Mouse (Mus musculus) hindbrain, embryonic 10.5 days (tissue): ENCODE data around the gene Mettl15. TPM values are rescaled to one million over a fixed set of nuclear protein-coding genes. Genes with fewer than 3 reads are reported as not detected.
"Not testable (repeated sequence)": the region's sequence is repeated elsewhere in the genome, so short reads cannot be mapped to it uniquely, and the experiment has no call there.

ENCODE experiments used
- DNase-seq: peaks from one replicate; pipeline ENCODE4 v3.0.0-alpha.2; 2017; ENCODE audit warnings: low spot score
- H3K27ac ChIP-seq: fragments of 300-500 bp; sonication (generic); 2 replicates; pipeline ENCODE4 v1.5.1; 2016; ENCODE audit warnings: mild to moderate bottlenecking, moderate library complexity
- H3K27me3 ChIP-seq: fragments of 300-500 bp; sonication (generic); 2 replicates; pipeline ENCODE4 v1.6.1; 2016; ENCODE audit warnings: mild to moderate bottlenecking; ENCODE audit not compliant: poor library complexity, insufficient read depth, severe bottlenecking
- H3K36me3 ChIP-seq: fragments of 300-500 bp; sonication (generic); 2 replicates; pipeline ENCODE4 v1.6.1; 2016; ENCODE audit warnings: mild to moderate bottlenecking, moderate library complexity
- H3K4me1 ChIP-seq: fragments of 300-500 bp; sonication (generic); replicated peaks from 2 replicates; pipeline ENCODE4 v1.6.1; 2016; ENCODE audit warnings: mild to moderate bottlenecking
- H3K4me3 ChIP-seq: fragments of 300-500 bp; sonication (generic); 2 replicates; pipeline ENCODE4 v1.5.1; 2016; ENCODE audit warnings: mild to moderate bottlenecking, moderate library complexity
- H3K9me3 ChIP-seq: fragments of 300-500 bp; sonication (generic); 2 replicates; pipeline ENCODE4 v1.6.1; 2016; ENCODE audit warnings: mild to moderate bottlenecking, moderate library complexity
- WGBS: fragments of 180-500 bp; shearing (Covaris S2); methylation state at CpG from one replicate; pipeline ENCODE4 v1.1.7; 2016; 5-methylcytosine and 5-hydroxymethylcytosine counted together
- polyA plus RNA-seq: library from polyadenylated mRNA; unstranded; fragments of >200 nt; fragmentation: Nextera tagmentation; extraction: Ambion mirVana; gene quantifications from 2 replicates; pipeline ENCODE4 v1.2.1, GENCODE M21; 2016

Gene Mettl15
- polyA plus RNA-seq, 1 experiment from 2014 or later: 11.7 TPM

- no peaks in the 10 kb centered on the region for H3K36me3 ChIP-seq
- H3K9me3 ChIP-seq: no peaks in the 10 kb centered on the region
- no peaks in the 10 kb centered on the region for H3K27me3 ChIP-seq
- H3K27ac ChIP-seq: no peak overlapping the region
- no peak for DNase-seq
- 94% methylated on average over 1 of the region's 1 CpGs for WGBS
- no peaks in the 10 kb centered on the region for H3K4me1 ChIP-seq
- H3K4me3 ChIP-seq: no peak overlapping the region
Observed at GRCm38 (mm10) chr2:109262779-109263178, 17.8 kb downstream of the Mettl15 start.

GRCm38 (mm10) chr2:109241947-109242346 lies 38.6 kb downstream of the Mettl15 start:
- Histone ChIP-seq H3K9me3 (no peaks in the 10 kb centered on the region), H3K36me3 (no peaks in the 10 kb centered on the region), H3K4me1 (no peaks in the 10 kb centered on the region), H3K4me3 (no peak overlapping the region), H3K27ac (no peak overlapping the region), H3K27me3 (no peaks in the 10 kb centered on the region)
- WGBS: 64% methylated on average over 3 of the region's 3 CpGs
- DNase-seq: no peak

- no peak overlapping the region for H3K27ac ChIP-seq
- no peak overlapping the region for H3K4me3 ChIP-seq
- no peak for DNase-seq
- no peaks in the 10 kb centered on the region for H3K9me3 ChIP-seq
- WGBS: 95% methylated on average over 1 of the region's 1 CpGs
- H3K27me3 ChIP-seq: no peaks in the 10 kb centered on the region
- no peaks in the 10 kb centered on the region for H3K36me3 ChIP-seq
- no peaks in the 10 kb centered on the region for H3K4me1 ChIP-seq
Observed at GRCm38 (mm10) chr2:109235741-109236140, 44.8 kb downstream of the Mettl15 start.

GRCm38 (mm10) chr2:109233876-109234275 lies 46.7 kb downstream of the Mettl15 start:
- Histone ChIP-seq H3K27ac (no peak overlapping the region), H3K27me3 (no peaks in the 10 kb centered on the region), H3K9me3 (no peaks in the 10 kb centered on the region), H3K4me1 (no peaks in the 10 kb centered on the region), H3K4me3 (no peak overlapping the region), H3K36me3 (no peaks in the 10 kb centered on the region)
- no peak for DNase-seq
- 85% methylated on average over 4 of the region's 4 CpGs for WGBS

GRCm38 (mm10) chr2:109230443-109230842 lies 50.1 kb downstream of the Mettl15 start:
- DNase-seq: no peak
- H3K4me1 ChIP-seq: no peaks in the 10 kb centered on the region
- no peaks in the 10 kb centered on the region for H3K9me3 ChIP-seq
- H3K4me3 ChIP-seq: no peak overlapping the region
- H3K27me3 ChIP-seq: no peaks in the 10 kb centered on the region
- no peak overlapping the region for H3K27ac ChIP-seq
- no peaks in the 10 kb centered on the region for H3K36me3 ChIP-seq

GRCm38 (mm10) chr2:109227196-109227595 lies 53.4 kb downstream of the Mettl15 start:
- Histone ChIP-seq H3K27ac (no peak overlapping the region), H3K9me3 (no peaks in the 10 kb centered on the region), H3K36me3 (no peaks in the 10 kb centered on the region), H3K27me3 (no peaks in the 10 kb centered on the region), H3K4me3 (no peak overlapping the region), H3K4me1 (no peaks in the 10 kb centered on the region)
- WGBS: 80% methylated on average over 3 of the region's 3 CpGs
- no peak for DNase-seq

GRCm38 (mm10) chr2:109221470-109221869 lies 59.1 kb downstream of the Mettl15 start:
- Histone ChIP-seq H3K4me3 (no peak overlapping the region), H3K9me3 (no peaks in the 10 kb centered on the region), H3K27ac (no peak overlapping the region), H3K27me3 (no peaks in the 10 kb centered on the region), H3K4me1 (no peaks in the 10 kb centered on the region), H3K36me3 (no peaks in the 10 kb centered on the region)
- WGBS: 86% methylated on average over 2 of the region's 2 CpGs
- no peak for DNase-seq

GRCm38 (mm10) chr2:109216678-109217077 lies 63.9 kb downstream of the Mettl15 start:
- not testable (repeated sequence) for H3K9me3 ChIP-seq, H3K4me3 ChIP-seq, H3K36me3 ChIP-seq, H3K4me1 ChIP-seq, H3K27me3 ChIP-seq, H3K27ac ChIP-seq, DNase-seq
- WGBS: 90% methylated on average over 2 of the region's 2 CpGs

- not testable (repeated sequence) for H3K4me1 ChIP-seq, H3K4me3 ChIP-seq, H3K9me3 ChIP-seq, H3K27ac ChIP-seq, DNase-seq, H3K36me3 ChIP-seq, H3K27me3 ChIP-seq
- WGBS: 94% methylated on average over 1 of the region's 1 CpGs
Observed at GRCm38 (mm10) chr2:109210641-109211040, 69.9 kb downstream of the Mettl15 start.

GRCm38 (mm10) chr2:109208032-109208431 lies 72.5 kb downstream of the Mettl15 start:
- Histone ChIP-seq H3K27me3 (no peaks in the 10 kb centered on the region), H3K4me3 (no peak overlapping the region), H3K9me3 (no peaks in the 10 kb centered on the region), H3K27ac (no peak overlapping the region), H3K36me3 (no peaks in the 10 kb centered on the region), H3K4me1 (no peaks in the 10 kb centered on the region)
- WGBS: 87% methylated on average over 2 of the region's 2 CpGs
- DNase-seq: no peak

- Histone ChIP-seq H3K9me3 (no peaks in the 10 kb centered on the region), H3K4me3 (no peak overlapping the region), H3K36me3 (no peaks in the 10 kb centered on the region), H3K4me1 (no peaks in the 10 kb centered on the region), H3K27ac (no peak overlapping the region), H3K27me3 (no peaks in the 10 kb centered on the region)
- WGBS: 91% methylated on average over 3 of the region's 3 CpGs
- DNase-seq: no peak
Observed at GRCm38 (mm10) chr2:109182993-109183392, 97.6 kb downstream of the Mettl15 start.

GRCm38 (mm10) chr2:109158509-109158908 lies 122.0 kb downstream of the Mettl15 start:
- H3K9me3 ChIP-seq: no peaks in the 10 kb centered on the region
- H3K36me3 ChIP-seq: no peaks in the 10 kb centered on the region
- H3K27ac ChIP-seq: no peak overlapping the region
- DNase-seq: no peak
- H3K4me1 ChIP-seq: peaks cover 2% of the 10 kb centered on the region
- H3K27me3 ChIP-seq: no peaks in the 10 kb centered on the region
- 67% methylated on average over 1 of the region's 1 CpGs for WGBS
- no peak overlapping the region for H3K4me3 ChIP-seq

GRCm38 (mm10) chr2:109156131-109156530 lies 124.4 kb downstream of the Mettl15 start:
- WGBS: 91% methylated on average over 1 of the region's 1 CpGs
- H3K9me3 ChIP-seq: no peaks in the 10 kb centered on the region
- no peaks in the 10 kb centered on the region for H3K36me3 ChIP-seq
- H3K27me3 ChIP-seq: no peaks in the 10 kb centered on the region
- H3K4me3 ChIP-seq: no peak overlapping the region
- peaks cover 10% of the 10 kb centered on the region for H3K4me1 ChIP-seq
- no peak overlapping the region for H3K27ac ChIP-seq
- DNase-seq: no peak

GRCm38 (mm10) chr2:109153402-109154050 lies 127.0 kb downstream of the Mettl15 start:
- Histone ChIP-seq H3K4me1 (peaks cover 10% of the 10 kb centered on the region), H3K9me3 (no peaks in the 10 kb centered on the region), H3K27ac (no peak overlapping the region), H3K4me3 (no peak overlapping the region), H3K36me3 (no peaks in the 10 kb centered on the region), H3K27me3 (no peaks in the 10 kb centered on the region)
- WGBS: 63% methylated on average over 6 of the region's 6 CpGs
- no peak for DNase-seq
